Mouse (Mus musculus): ENCODE measurements around the gene Galnt16.

DNA sequence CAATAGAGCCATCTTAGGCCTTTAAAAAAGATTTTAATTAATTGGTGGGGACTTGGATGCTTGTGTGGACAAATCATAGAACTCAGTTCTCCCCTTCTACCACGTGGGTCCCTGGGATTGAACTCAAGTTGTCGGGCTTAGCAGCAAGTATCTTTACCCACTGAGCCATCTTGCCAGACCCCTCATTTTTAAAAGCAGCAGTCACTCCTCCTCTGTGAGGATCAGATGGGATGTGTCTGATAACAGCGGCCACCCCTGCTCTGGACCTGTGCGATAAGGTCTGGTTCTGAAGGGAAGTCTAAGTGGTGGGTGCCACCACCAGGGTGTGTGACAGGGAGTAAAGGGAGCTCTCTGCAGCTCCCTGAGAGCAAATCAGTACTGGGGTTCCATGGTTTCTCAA is 77.5 kb downstream of the Galnt16 start:
- TF ChIP-seq POLR2A (IDR thresholded peaks at IDR 0.05; ENCODE audit: borderline replicate concordance, low read depth, low read length) (no peak), CTCF (IDR thresholded peaks at IDR 0.05; ENCODE audit: low read depth, low read length) (no peak)
